Mouse (Mus musculus): ENCODE measurements around the gene Stard3. TPM values are rescaled to one million over a fixed set of nuclear protein-coding genes. Genes with fewer than 3 reads are reported as not detected.
A peak's percentile ranks its signal among the peaks of the same experiment; 100 is the strongest.

Stard3 gene
- polyA plus RNA-seq, 1 experiment from 2014 or later: 41.5 TPM

- peaks cover 98% of the 10 kb centered on the region for H3K27me3 ChIP-seq (ENCODE audit: control insufficient read depth, insufficient read depth, low read length)
- no peak overlapping the region for H3K27ac ChIP-seq (ENCODE audit: low read depth, low read length)
- no peaks in the 10 kb centered on the region for H3K36me3 ChIP-seq (ENCODE audit: control insufficient read depth, insufficient read depth, low read length)
- H3K9me3 ChIP-seq (ENCODE audit: control insufficient read depth, low read length): no peaks in the 10 kb centered on the region
- peaks cover 17% of the 10 kb centered on the region for H3K4me1 ChIP-seq (ENCODE audit: control insufficient read depth, insufficient read depth, low read length)
- H3K9ac ChIP-seq (ENCODE audit: low read length): no peak overlapping the region
- no peak overlapping the region for H3K4me3 ChIP-seq (ENCODE audit: low read depth, low read length)
- 74% methylated on average over 4 of the region's 4 CpGs for WGBS
- DNase-seq (ENCODE audit: low spot score, missing footprints) (no peak), ATAC-seq (ENCODE audit: low FRiP score) (no peak)
- no peak overlapping the region for H3K4me2 ChIP-seq
These were observed 25.3 kb upstream of the Stard3 start for GRCm38 (mm10) chr11:98332841-98333240.

GRCm38 (mm10) chr11:98333263-98333696 is 24.9 kb upstream of the Stard3 start:
- Histone ChIP-seq H3K4me1 (ENCODE audit: control insufficient read depth, insufficient read depth, low read length) (peaks cover 13% of the 10 kb centered on the region), H3K36me3 (ENCODE audit: control insufficient read depth, insufficient read depth, low read length) (no peaks in the 10 kb centered on the region), H3K27ac (ENCODE audit: low read depth, low read length) (no peak overlapping the region), H3K9ac (ENCODE audit: low read length) (no peak overlapping the region), H3K4me2 (no peak overlapping the region), H3K9me3 (ENCODE audit: control insufficient read depth, low read length) (no peaks in the 10 kb centered on the region), H3K4me3 (ENCODE audit: low read depth, low read length) (no peak overlapping the region), H3K27me3 (ENCODE audit: control insufficient read depth, insufficient read depth, low read length) (peaks cover 98% of the 10 kb centered on the region)
- WGBS: 79% methylated on average over 10 of the region's 10 CpGs
- ATAC-seq (ENCODE audit: low FRiP score) (no peak), DNase-seq (ENCODE audit: low spot score, missing footprints) (no peak)

- Histone ChIP-seq H3K4me1 (ENCODE audit: control insufficient read depth, insufficient read depth, low read length) (peaks cover 17% of the 10 kb centered on the region), H3K9me3 (ENCODE audit: control insufficient read depth, low read length) (no peaks in the 10 kb centered on the region), H3K27ac (ENCODE audit: low read depth, low read length) (no peak overlapping the region), H3K36me3 (ENCODE audit: control insufficient read depth, insufficient read depth, low read length) (no peaks in the 10 kb centered on the region), H3K27me3 (ENCODE audit: control insufficient read depth, insufficient read depth, low read length) (peaks cover 98% of the 10 kb centered on the region), H3K4me3 (ENCODE audit: low read depth, low read length) (0 out of 2 replicates have a peak overlapping the region, but pooled peaks have one; percentile 5), H3K9ac (ENCODE audit: low read length) (peak overlapping the region; percentile 5; the same call in 1 of the 2 replicates), H3K4me2 (peak overlapping the region; percentile 20)
- 3% methylated on average over 23 of the region's 41 CpGs for WGBS
- ATAC-seq (ENCODE audit: low FRiP score) (no peak), DNase-seq (ENCODE audit: low spot score, missing footprints) (no peak)
These were observed 24.0 kb upstream of the Stard3 start for GRCm38 (mm10) chr11:98333981-98334741.

- Histone ChIP-seq H3K4me3 (ENCODE audit: low read depth, low read length) (no peak overlapping the region), H3K4me2 (no peak overlapping the region), H3K36me3 (ENCODE audit: control insufficient read depth, insufficient read depth, low read length) (no peaks in the 10 kb centered on the region), H3K9me3 (ENCODE audit: control insufficient read depth, low read length) (no peaks in the 10 kb centered on the region), H3K4me1 (ENCODE audit: control insufficient read depth, insufficient read depth, low read length) (peaks cover 15% of the 10 kb centered on the region), H3K27me3 (ENCODE audit: control insufficient read depth, insufficient read depth, low read length) (peaks cover 98% of the 10 kb centered on the region), H3K27ac (ENCODE audit: low read depth, low read length) (no peak overlapping the region), H3K9ac (ENCODE audit: low read length) (no peak overlapping the region)
- ATAC-seq (ENCODE audit: low FRiP score) (no peak), DNase-seq (ENCODE audit: low spot score, missing footprints) (no peak)
- WGBS: 14% methylated on average over 9 of the region's 9 CpGs
These were observed 22.9 kb upstream of the Stard3 start for GRCm38 (mm10) chr11:98335250-98335649.

- WGBS: 19% methylated on average over 13 of the region's 13 CpGs
- Histone ChIP-seq H3K27ac (ENCODE audit: low read depth, low read length) (no peak overlapping the region), H3K4me2 (no peak overlapping the region)
These were observed 21.7 kb upstream of the Stard3 start for GRCm38 (mm10) chr11:98336245-98337107.

GRCm38 (mm10) chr11:98338507-98338961 is 19.6 kb upstream of the Stard3 start:
- Histone ChIP-seq H3K9ac (ENCODE audit: low read length) (peak overlapping the region; percentile 30; the same call in 1 of the 2 replicates), H3K9me3 (ENCODE audit: control insufficient read depth, low read length) (no peaks in the 10 kb centered on the region), H3K4me2 (peak overlapping the region; percentile 76), H3K36me3 (ENCODE audit: control insufficient read depth, insufficient read depth, low read length) (no peaks in the 10 kb centered on the region), H3K4me1 (ENCODE audit: control insufficient read depth, insufficient read depth, low read length) (peaks cover 15% of the 10 kb centered on the region), H3K4me3 (ENCODE audit: low read depth, low read length) (peak overlapping the region; percentile 43), H3K27me3 (ENCODE audit: control insufficient read depth, insufficient read depth, low read length) (peaks cover 88% of the 10 kb centered on the region), H3K27ac (ENCODE audit: low read depth, low read length) (no peak overlapping the region)
- DNase-seq (ENCODE audit: low spot score, missing footprints) (no peak), ATAC-seq (ENCODE audit: low FRiP score) (no peak)
- WGBS: under 1% methylated on average over 54 of the region's 57 CpGs

More at GRCm38 (mm10) chr11:98336245-98337107, 21.7 kb upstream of the Stard3 start:
- H3K9me3 ChIP-seq (ENCODE audit: control insufficient read depth, low read length): no peaks in the 10 kb centered on the region
- peaks cover 15% of the 10 kb centered on the region for H3K4me1 ChIP-seq (ENCODE audit: control insufficient read depth, insufficient read depth, low read length)
- H3K36me3 ChIP-seq (ENCODE audit: control insufficient read depth, insufficient read depth, low read length): no peaks in the 10 kb centered on the region
- H3K4me3 ChIP-seq (ENCODE audit: low read depth, low read length): no peak overlapping the region
- no peak for ATAC-seq (ENCODE audit: low FRiP score)
- no peak for DNase-seq (ENCODE audit: low spot score, missing footprints)
- H3K9ac ChIP-seq (ENCODE audit: low read length): no peak overlapping the region
- peaks cover 96% of the 10 kb centered on the region for H3K27me3 ChIP-seq (ENCODE audit: control insufficient read depth, insufficient read depth, low read length)

- no peak for ATAC-seq (ENCODE audit: low FRiP score)
- Histone ChIP-seq H3K27ac (ENCODE audit: low read depth, low read length) (no peak overlapping the region), H3K27me3 (ENCODE audit: control insufficient read depth, insufficient read depth, low read length) (peaks cover 83% of the 10 kb centered on the region), H3K4me3 (ENCODE audit: low read depth, low read length) (peak overlapping the region; percentile 43), H3K36me3 (ENCODE audit: control insufficient read depth, insufficient read depth, low read length) (no peaks in the 10 kb centered on the region), H3K9me3 (ENCODE audit: control insufficient read depth, low read length) (no peaks in the 10 kb centered on the region), H3K4me2 (peak overlapping the region; percentile 76), H3K4me1 (ENCODE audit: control insufficient read depth, insufficient read depth, low read length) (peaks cover 13% of the 10 kb centered on the region), H3K9ac (ENCODE audit: low read length) (peak overlapping the region; percentile 30; the same call in 1 of the 2 replicates)
- no peak for DNase-seq (ENCODE audit: low spot score, missing footprints)
- WGBS: under 1% methylated on average over 18 of the region's 19 CpGs
These were observed 19.1 kb upstream of the Stard3 start for GRCm38 (mm10) chr11:98339071-98339501.

- Histone ChIP-seq H3K36me3 (ENCODE audit: control insufficient read depth, insufficient read depth, low read length) (no peaks in the 10 kb centered on the region), H3K9ac (ENCODE audit: low read length) (no peak overlapping the region), H3K4me1 (ENCODE audit: control insufficient read depth, insufficient read depth, low read length) (peaks cover 8% of the 10 kb centered on the region), H3K9me3 (ENCODE audit: control insufficient read depth, low read length) (no peaks in the 10 kb centered on the region), H3K27ac (ENCODE audit: low read depth, low read length) (no peak overlapping the region), H3K27me3 (ENCODE audit: control insufficient read depth, insufficient read depth, low read length) (peaks cover 76% of the 10 kb centered on the region), H3K4me2 (no peak overlapping the region; the same call in 1 of the 2 replicates), H3K4me3 (ENCODE audit: low read depth, low read length) (no peak overlapping the region)
- WGBS: 7% methylated on average over 11 of the region's 11 CpGs
- peak; percentile 85 for DNase-seq (ENCODE audit: low spot score, missing footprints)
- no peak; the same call in 1 of the 2 replicates for ATAC-seq (ENCODE audit: low FRiP score)
These were observed 18.4 kb upstream of the Stard3 start for GRCm38 (mm10) chr11:98339679-98340287.

Measured in midbrain, embryonic 11.5 days (tissue).